Mouse (Mus musculus) effector memory CD4-positive, alpha-beta T cell, adult 5 months (primary cell): ENCODE data around the gene Amer1. TPM values are rescaled to one million over a fixed set of nuclear protein-coding genes. Genes with fewer than 3 reads are reported as not detected.

Source experiments
- polyA plus RNA-seq: library from polyadenylated mRNA; unstranded; fragments of 100-300 nt; shearing (Covaris generic); gene quantifications from one replicate; pipeline ENCODE4 v1.2.1, GENCODE M21; 2017

Amer1 gene
- polyA plus RNA-seq = 1.1 TPM

GRCm38 (mm10) chrX:95444776-95445111 lies at the start of gene Amer1:
Gene Amer1, minus strand, starts transcription at chrX:95444872.

Other genes with a start within 250 kb of the Amer1 start
- 2.0 TPM for gene Arhgef9, start 248.0 kb downstream of the Amer1 start, polyA plus RNA-seq
- not detected for gene Asb12, start 113.1 kb upstream of the Amer1 start, polyA plus RNA-seq
- not detected for gene Pfn5, start 113.2 kb upstream of the Amer1 start, polyA plus RNA-seq
- 2.6 TPM for gene Zc4h2, start 213.6 kb upstream of the Amer1 start, polyA plus RNA-seq